Mouse (Mus musculus) cerebellum, postnatal 25 days (tissue): ENCODE data around the gene Nmt1.

ENCODE experiments used
- DNase-seq, 2 experiments: peaks; one replicate each; pipeline ENCODE4 v3.0.0; 2021; ENCODE audit warnings: mixed read lengths in 2 of 2

Gene Nmt1

GRCm38 (mm10) chr11:103005254-103005981 lies 22.6 kb upstream of the Nmt1 start:
- DNase-seq = no peak

- no peak for DNase-seq
Measured at GRCm38 (mm10) chr11:103006286-103007000, 21.5 kb upstream of the Nmt1 start.

DNA sequence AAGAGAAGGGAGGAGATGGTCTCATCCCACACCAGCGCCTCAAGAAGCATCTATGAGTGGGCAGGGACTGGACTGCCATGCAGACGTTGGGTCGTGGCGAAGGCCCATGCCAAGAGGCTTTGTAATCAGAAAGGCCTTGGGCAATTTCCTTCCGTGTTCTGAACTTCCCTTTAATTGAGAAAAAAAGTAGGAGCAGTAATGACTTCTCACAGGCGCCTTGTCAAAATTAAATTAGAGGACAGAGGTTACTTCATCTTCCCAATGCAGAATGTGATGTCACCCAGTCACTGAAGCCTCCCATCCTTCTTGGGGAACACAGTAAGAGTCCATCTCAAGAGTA lies 21.0 kb upstream of the Nmt1 start:
- DNase-seq = no peak

GRCm38 (mm10) chr11:103008558-103008957 lies 19.4 kb upstream of the Nmt1 start:
- no peak for DNase-seq

DNA sequence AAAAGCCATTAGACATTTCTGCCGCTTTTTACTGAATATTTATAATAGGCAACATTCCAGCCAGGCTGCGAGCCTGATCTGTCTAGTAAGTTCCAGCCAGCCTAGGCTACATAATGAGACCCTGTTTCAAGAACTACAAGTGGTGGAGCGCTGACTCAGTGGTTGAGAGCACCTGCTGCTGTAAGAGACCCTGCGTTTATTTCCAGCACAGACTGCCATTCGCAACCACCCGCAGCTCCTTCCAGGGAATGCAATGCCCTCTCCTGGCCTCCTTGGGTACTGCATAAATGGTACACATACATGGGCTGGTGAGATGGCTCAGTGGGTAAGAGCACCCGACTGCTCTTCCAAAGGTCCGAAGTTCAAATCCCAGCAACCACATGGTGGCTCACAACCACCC lies 18.8 kb upstream of the Nmt1 start:
- no peak for DNase-seq

GRCm38 (mm10) chr11:103010454-103011205 lies 17.4 kb upstream of the Nmt1 start:
- no peak for DNase-seq

DNA sequence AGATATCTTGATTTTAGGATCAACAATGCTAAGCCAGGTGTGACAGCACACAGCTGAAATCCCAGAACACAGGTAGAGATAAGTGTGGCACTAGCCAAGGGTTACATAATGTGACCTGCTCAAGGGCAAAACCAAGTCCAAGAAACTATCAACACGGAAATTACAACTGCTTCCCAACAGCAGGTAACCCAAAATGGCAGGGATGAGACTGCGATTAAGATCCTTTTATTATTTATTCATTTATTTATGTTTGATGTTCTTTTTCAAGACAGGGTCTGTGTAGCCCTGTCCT lies 16.8 kb upstream of the Nmt1 start:
- DNase-seq = no peak

- no peak for DNase-seq
Measured at GRCm38 (mm10) chr11:103015881-103016825, 11.8 kb upstream of the Nmt1 start.

- peak; percentile 98 to 100 for DNase-seq
Measured at GRCm38 (mm10) chr11:103016930-103017329, 11.1 kb upstream of the Nmt1 start.

DNA sequence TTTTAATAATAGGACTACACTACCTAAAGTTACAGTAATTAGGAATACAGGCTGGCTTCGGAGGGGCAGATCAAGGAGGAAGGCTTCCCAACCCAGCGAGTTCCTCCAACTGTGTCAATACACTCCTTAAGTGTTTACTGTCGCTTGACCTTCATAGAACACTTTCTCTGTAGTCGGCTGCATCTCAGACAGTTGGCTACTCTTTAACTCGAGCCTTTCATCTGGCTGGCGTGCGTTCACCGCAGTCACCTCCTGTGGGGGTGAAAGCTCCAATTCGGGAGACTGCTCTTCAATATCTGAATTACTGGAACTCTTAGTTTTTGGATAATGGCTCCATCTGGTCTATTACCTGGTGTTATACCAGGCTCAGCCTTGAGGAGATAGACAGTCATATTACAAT lies 10.3 kb upstream of the Nmt1 start:
- no peak for DNase-seq

- DNase-seq = no peak
Measured at GRCm38 (mm10) chr11:103018860-103019259, 9.1 kb upstream of the Nmt1 start.

GRCm38 (mm10) chr11:103019325-103019724 lies 8.7 kb upstream of the Nmt1 start:
- DNase-seq = no peak

- peak in 1 of 2 experiments; percentile 46 for DNase-seq
Measured at GRCm38 (mm10) chr11:103020713-103021335, 7.2 kb upstream of the Nmt1 start.

DNA sequence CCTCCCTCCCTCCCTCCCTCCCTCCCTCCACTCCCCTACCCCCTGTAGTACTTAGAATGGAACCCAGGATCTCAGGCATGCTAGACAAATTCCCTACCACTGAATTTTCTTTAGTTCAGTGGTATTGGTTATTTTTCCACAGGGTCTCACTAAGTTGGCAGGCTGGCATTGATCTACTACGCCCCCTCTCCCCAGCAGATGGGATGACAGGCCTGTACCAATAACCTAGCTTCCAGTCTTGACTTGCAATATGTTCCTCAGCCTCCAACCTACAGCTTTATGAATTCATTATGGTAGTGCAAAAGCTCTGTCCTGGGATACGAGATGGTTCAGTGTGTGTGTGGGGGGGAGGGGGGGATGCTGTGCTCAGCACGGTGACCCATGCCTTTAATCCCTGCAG lies 4.0 kb upstream of the Nmt1 start:
- DNase-seq = no peak

DNA sequence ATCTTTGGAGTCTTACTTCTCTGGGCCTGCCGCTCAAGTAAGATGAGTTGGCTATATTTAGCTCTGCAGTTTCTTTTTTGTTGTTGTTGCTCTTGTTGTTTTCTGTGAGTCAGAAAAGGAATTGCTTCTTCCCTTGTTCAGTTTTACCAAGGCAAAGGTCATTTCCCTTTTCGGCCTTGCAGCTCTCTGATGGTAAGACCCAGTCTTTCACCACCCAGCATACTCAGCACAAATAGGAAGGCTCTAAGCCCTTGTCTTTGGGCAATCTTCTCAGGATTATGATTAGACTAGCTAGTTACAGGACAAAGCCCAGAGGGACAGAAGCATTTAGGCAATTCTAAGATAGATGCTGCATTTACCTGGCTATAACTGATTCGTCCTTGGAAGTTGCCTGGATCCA lies 1.1 kb upstream of the Nmt1 start:
- no peak for DNase-seq

DNA sequence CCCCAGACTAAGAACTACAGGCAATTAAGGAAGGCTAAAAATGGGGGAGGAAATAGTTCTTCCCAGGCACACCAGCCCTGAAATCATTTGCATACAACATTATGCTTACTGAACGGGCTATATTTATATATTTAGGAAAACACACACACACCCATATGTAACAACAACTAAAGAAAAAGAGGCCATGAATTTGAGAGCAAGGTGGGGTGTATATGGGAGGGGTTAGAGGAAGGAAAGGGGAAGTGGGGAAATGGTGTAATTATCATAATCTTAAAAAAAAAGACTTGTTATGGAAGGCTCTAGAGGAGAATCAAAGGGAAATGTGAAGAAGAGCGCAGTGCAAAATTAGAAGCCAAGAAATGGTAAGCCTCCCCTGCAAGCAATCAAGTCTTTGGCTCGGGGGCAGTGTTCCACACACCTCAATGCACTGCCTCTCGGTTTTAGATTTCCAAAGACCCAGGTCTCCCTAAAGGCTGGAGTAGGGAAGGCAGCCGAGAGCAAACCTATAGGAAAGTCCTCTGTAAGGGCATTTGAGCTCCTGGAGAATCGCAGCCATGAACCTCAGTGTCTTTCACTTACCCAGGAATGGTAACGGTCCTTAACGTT lies 317 bp upstream of the Nmt1 start:
- DNase-seq = no peak

- no peak for DNase-seq
Measured at GRCm38 (mm10) chr11:103033030-103033429, 5.0 kb downstream of the Nmt1 start.

DNA sequence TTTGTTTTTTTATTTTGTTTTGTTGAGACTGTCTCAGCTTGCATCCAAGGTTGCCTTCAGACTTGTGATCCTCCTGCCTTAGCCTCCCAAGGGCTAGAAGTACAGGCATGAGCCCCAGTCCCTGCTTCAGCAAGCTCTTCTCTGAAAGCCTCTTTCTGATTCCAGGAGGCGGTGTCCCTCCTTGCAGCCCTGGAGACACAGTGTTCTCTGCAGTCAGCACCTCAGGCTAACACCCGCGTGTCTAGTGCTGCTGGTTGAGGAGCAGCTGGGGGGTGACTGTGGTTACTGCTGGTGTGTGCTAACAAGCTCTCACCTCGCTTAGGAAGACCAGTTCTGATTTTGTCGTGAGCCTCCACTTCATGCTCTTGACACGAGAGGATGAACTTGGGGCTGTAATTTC lies 7.0 kb downstream of the Nmt1 start:
- DNase-seq = no peak

- no peak for DNase-seq
Measured at GRCm38 (mm10) chr11:103036881-103037465, 9.0 kb downstream of the Nmt1 start.

- DNase-seq = no peak
Measured at GRCm38 (mm10) chr11:103038037-103038436, 10.0 kb downstream of the Nmt1 start.

DNA sequence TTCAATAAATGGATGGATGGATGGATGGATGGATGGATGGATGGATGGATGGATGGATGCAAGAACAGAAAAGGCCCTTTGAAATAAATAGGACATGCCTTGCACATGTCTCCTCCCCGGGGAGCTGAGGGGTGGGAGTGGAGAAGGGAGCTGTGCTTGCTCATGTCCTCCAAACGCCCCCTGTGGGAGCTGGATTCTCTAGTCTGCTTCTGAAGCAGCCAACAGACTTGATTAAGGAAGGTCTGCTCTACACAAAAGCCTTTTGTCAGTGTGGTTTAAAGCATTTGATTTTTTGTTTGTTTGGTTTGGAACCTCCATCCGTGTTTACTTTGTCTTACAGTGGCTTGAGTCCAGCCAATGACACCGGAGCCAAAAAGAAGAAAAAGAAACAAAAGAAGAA lies 14.8 kb downstream of the Nmt1 start:
- no peak for DNase-seq

DNA sequence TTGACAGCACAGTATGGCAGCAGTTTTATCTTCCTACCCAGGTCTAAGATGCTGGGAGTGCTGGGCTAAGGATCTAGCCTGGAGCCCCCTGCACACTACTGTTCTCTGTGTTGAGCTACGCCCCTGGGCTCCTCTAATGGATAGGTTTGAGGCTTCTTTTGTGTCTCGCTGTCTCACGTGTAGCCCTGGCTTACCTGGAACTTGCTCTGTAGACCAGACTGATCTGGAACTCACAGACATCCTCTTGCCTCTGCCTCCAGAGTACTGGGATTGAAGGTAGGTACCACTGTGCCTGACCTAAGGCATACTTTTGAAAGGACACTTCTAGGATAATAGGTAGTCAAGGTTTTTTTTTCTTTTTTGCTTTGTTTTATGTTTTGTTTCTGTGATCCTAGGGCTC lies 16.0 kb downstream of the Nmt1 start:
- DNase-seq = no peak
